Mouse (Mus musculus) neutrophil, adult 83 days (primary cell): Measurements from ENCODE around the gene Tpr. TPM values are rescaled to one million over a fixed set of nuclear protein-coding genes. Genes with fewer than 3 reads are reported as not detected.

Experiments used
- total RNA-seq, 2 experiments: library from RNA; stranded (reverse); gene quantifications; one replicate each; pipeline ENCODE4 v1.2.4; 2023

The Tpr gene
- total RNA-seq: 100 to 1,000 TPM; 166 to 187 TPM

DNA sequence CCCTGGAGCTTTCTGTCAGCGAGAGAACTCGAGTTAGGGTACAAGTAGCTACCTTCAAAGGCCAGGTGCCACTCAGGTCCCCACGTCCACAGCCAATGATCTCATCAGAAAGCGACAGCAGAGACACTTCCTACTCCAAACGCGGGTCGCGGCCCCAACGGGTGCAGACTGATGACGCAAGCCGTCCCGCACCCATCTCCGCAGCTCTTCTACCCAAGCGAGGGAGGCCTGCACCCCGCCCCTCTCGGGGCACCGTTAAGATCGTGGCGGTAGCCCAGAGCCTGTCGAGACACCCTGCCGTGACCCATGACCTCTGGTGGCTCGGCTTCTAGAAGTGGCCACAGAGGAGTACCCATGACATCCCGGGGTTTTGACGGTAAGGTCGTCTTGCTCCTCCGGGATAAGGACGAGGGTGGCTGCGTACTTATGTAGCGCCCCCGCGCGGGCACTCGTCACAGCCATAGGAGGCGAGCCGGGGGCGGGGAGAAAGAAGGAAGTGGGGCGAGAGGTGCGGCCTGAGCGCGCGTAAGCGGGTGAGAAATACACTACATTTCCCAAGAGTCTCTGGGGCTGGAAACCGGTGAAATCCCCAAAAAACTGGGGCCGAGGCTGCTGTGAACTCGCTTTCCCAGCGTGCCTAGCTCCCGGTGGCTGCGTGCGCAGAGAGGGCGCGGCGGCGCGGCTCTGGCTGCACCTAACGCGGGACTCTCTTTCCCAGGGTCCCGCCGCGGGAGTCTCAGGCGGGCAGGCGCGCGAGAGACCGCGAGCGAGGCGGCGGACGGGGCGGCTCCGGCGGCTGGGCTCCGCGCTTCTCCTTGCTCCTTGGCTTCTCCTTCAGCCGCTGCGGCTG is at the start of gene Tpr, which contains the start of gene Odr4:
Gene Tpr (plus strand): TSS at position 201 of the 850 bp plus-strand sequence.
Gene Odr4 (minus strand): TSS at position 443 of the 850 bp plus-strand sequence.

DNA sequence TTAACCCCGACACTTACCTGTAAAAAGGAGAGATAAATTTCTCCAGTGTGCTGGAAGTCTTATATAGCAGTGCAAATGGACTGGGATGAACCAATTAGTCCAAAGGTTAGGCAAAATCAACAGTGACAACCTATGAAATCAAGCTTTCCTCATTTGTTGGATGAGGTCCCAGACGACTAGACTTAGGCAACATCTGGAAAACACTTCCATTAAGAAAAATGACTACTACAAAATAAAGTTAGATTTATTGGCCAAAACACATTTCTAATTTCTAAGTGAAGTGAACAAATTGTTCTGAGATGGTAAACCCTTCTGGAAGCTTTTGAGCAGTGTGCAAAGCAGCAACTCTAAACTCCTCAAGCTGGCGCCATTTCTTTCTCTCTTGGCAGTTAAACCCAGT is 73.5 kb downstream of the Tpr start, which contains the start of gene Prg4:
Gene Prg4 (minus strand): TSS at position 34 of the 400 bp plus-strand sequence.

Other genes with a start within 250 kb of the Tpr start
- gene Pdc, start 73.4 kb upstream of the Tpr start, total RNA-seq: not detected
- gene Odr4, start 242 bp downstream of the Tpr start, total RNA-seq: 10 to 100 TPM; 17.9 to 25.9 TPM
- gene Prg4, start 73.3 kb downstream of the Tpr start, total RNA-seq: under 1 TPM in 1 of 2 experiments, not detected in 1; 0.22 TPM